Mouse (Mus musculus): ENCODE measurements around the gene Stk16. TPM values are rescaled to one million over a fixed set of nuclear protein-coding genes. Genes with fewer than 3 reads are reported as not detected.
A peak's percentile ranks its signal among the peaks of the same experiment; 100 is the strongest.

Gene Stk16
- polyA plus RNA-seq (2016; fragmentation: Nextera tagmentation; extraction: Ambion mirVana): 107 and 110 TPM in 2 replicates

DNA sequence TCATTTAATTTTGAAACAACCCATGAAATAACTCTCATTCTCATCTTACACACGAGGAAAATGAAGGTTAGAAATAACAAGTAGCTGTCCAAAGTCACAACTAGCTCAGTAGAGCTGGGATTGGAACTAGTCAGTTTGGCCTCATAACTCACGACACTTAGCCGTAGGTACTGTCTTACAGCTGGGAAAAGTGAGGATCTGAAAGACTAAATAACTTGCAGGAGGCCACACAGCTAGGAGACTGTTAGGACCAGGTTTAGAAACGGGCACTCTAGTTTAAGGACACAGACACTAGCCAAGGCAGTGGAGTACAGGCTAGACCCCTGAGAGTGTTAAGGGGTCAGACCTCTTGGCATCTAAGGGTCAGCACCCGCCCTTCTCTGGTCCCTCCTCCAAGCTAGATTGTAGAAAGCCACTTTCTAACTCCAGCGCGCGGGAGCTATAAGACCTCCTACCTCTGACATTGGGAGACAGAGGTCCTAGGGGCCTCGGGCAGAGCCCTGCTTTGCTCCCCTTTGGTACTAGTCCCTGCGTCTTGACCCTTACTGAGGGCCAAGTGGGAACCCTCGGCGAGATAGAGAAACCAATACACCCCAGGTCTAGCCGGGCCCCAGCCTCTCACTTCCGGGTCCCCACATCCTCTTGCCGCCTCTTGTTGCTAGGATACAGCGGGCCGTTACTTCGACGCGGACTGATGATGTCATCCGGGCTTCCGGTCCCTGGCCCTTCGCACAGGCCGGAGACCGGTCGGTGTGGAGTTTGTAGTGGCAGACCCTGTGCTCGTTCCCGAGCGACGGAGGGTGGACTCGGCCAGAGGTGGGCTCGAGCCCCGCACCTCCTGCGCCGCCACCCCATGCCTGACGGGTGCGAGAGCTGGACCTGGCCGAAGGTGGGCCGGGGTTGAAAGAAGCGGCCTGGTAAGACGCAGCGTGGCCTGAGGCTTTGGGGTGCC lies at the start of gene Stk16, which contains the start of gene Glb1l:
Gene Stk16, plus strand, starts transcription at position 703 of the 952 bp plus-strand sequence.
Gene Glb1l, minus strand, starts transcription at position 678 of the 952 bp plus-strand sequence.
- H3K4me1 ChIP-seq: peaks cover 70% of the 10 kb centered on the region
- peaks cover 38% of the 10 kb centered on the region for H3K36me3 ChIP-seq
- H3K9ac ChIP-seq: peak within 1 kb of the TSS; percentile 86
- no peaks in the 10 kb centered on the region for H3K9me3 ChIP-seq (replicated peaks)
- WGBS (ENCODE audit: insufficient replicate concordance): 4% methylated on average over 42 of the region's 42 CpGs
- H3K4me2 ChIP-seq: peak within 1 kb of the TSS; percentile 95
- H3K4me3 ChIP-seq: peak within 1 kb of the TSS; percentile 76
- H3K27ac ChIP-seq: peak within 1 kb of the TSS; percentile 95
- H3K27me3 ChIP-seq (replicated peaks): peaks cover 6% of the 10 kb centered on the region; the same call in 1 of the 2 replicates
- peak; percentile 88 for ATAC-seq

DNA sequence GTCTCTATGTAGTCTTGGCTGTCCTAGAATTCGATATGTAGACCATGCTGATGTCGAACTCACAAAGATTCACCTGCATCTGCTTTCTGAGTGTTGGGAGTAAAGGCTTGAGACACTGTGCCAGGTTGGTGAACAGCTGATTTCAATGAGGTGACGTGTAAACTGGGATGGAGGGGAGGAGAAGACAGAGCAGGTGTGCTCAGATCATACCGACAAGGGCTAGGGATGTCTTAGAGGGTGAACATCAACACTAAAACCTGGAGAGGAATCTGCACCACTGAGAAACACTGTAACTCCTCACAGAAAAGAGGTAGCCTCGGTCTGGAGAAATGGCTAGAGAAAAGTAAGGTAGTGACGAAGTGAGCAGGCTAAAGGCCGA lies 42.6 kb upstream of the Stk16 start:
- ATAC-seq: peak; percentile 30
- peak overlapping the region; percentile 82 for H3K4me2 ChIP-seq
- H3K36me3 ChIP-seq: peaks cover 36% of the 10 kb centered on the region
- H3K9me3 ChIP-seq (replicated peaks): no peaks in the 10 kb centered on the region
- 10% methylated on average over 7 of the region's 7 CpGs for whole genome bisulfite sequencing (ENCODE audit: insufficient replicate concordance)
- peak overlapping the region; percentile 97 for H3K27ac ChIP-seq
- H3K4me1 ChIP-seq: peaks cover 33% of the 10 kb centered on the region
- peak overlapping the region; percentile 87 for H3K9ac ChIP-seq
- H3K27me3 ChIP-seq (replicated peaks): no peaks in the 10 kb centered on the region
- peak overlapping the region; percentile 83 for H3K4me3 ChIP-seq

DNA sequence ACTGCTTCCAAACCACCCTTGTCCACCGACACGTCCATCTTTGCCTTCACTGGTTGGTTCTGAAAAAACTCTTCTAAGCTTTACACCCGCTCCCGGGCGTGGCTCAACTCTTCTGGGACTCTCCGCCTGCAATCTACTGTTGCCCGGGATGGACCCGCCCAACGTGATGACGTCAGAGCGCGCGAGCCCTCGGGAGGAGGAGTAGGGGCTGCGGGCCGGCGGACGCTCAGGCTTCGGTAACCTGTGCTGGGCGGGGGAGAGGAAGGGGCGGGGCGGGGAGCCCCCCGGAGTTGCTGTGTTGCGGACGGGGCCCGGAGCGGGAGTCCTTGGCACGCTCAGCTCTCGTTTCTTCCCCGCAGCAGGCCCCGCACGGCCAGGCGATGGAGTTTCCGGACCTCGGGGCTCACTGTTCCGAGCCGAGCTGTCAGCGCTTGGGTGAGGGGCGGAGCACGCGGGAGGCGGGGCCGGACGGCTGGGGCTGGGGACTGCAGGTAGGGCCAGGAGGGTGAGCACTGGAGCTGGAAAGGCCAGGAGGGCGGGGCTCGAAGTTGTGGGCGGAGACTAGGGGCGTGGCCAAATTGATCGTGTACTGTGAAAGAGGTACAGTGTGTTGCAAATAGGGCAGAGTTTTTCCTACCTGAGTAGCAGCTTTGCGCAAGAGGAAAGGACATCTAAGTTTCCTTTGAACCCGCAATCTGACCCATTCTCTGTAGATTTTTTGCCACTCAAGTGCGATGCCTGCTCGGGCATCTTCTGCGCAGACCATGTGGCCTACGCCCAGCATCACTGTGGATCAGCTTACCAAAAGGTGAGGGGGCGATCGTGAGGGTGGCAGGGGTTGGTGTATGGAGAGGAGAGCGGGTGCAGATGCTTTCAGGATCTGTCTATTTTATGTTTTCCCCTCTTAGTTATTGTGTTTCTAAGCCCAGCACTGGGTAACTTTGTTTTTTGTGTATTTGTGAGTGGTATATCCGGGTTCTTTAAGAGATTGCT lies 41.9 kb upstream of the Stk16 start, which contains the start of gene Zfand2b:
Gene Zfand2b, plus strand, starts transcription at position 175 of the 993 bp plus-strand sequence.
- peak within 1 kb of the TSS; percentile 82 for H3K4me2 ChIP-seq
- H3K4me1 ChIP-seq: peaks cover 33% of the 10 kb centered on the region
- no peaks in the 10 kb centered on the region for H3K27me3 ChIP-seq (replicated peaks)
- H3K9ac ChIP-seq: peak within 1 kb of the TSS; percentile 87
- H3K4me3 ChIP-seq: peak within 1 kb of the TSS; percentile 83
- peak; percentile 96 for ATAC-seq
- H3K36me3 ChIP-seq: peaks cover 43% of the 10 kb centered on the region
- WGBS (ENCODE audit: insufficient replicate concordance): 1% methylated on average over 53 of the region's 59 CpGs
- H3K27ac ChIP-seq: peak within 1 kb of the TSS; percentile 97
- H3K9me3 ChIP-seq (replicated peaks): no peaks in the 10 kb centered on the region

DNA sequence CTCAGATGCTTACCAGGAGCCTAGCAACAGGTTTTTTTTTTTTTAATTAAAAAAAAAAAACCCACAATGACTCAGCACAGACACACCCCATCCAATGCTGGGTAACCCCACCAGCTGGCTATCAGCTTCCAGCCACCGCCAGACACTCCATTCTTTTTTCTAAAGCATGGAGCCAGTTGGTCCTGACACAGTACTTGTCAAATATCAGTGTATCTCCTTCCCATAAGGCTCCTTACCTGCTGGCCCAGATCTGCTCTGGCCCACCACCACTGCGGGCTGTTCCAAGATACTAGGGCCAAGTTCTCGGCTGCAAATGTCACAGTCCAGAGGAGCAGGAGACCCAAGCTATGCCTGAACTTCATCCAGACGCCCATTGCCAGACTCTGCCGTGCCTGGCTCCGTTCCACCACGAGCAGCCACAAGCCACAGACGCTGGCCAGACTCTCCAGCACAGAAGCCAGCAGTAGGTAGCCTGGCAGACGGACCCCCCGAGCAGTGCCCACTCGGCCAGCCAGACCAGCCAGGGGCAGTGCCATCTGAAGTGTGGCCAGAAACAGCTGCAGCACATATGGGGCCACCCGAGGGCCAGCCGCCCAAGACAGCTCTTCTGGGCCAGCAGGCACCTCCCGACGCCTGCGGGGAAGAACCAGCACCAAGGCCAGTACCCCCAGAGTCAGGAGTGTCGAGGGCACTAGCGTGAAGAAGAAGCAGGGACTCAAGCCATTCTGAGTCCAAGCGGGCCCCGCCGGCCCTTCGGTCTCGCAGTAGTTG lies 31.1 kb upstream of the Stk16 start:
- Histone ChIP-seq H3K36me3 (peaks cover 81% of the 10 kb centered on the region), H3K9me3 (replicated peaks) (peaks cover 4% of the 10 kb centered on the region; the same call in 1 of the 2 replicates), H3K4me2 (peak overlapping the region; percentile 94), H3K27me3 (replicated peaks) (no peaks in the 10 kb centered on the region), H3K9ac (peak overlapping the region; percentile 96), H3K4me3 (peak overlapping the region; percentile 87), H3K4me1 (peaks cover 48% of the 10 kb centered on the region), H3K27ac (peak overlapping the region; percentile 99)
- whole genome bisulfite sequencing (ENCODE audit: insufficient replicate concordance): 3% methylated on average over 23 of the region's 23 CpGs
- ATAC-seq: peak; percentile 78

DNA sequence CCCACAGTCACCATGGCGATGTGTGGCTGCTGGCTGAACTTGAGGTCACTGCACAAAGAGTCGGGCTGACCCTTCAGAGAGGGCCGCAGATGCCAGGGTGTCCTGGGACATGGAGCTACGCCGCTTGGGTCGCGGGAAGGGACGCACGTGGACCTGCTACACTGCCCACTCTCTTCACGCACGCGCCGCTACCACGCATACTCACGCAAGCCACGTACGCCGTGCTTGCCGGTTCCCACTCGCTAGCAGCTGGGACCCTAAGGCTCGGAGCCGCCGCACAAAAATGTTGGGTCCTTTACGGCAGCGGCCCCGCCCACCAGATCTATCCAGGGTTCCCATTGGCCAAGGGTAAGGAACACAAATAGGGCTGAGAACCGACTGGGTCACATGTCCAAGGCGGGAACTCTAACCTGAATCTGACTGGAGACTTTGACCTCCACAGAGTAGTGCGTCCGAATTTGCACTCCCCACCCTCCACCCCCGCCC lies 30.5 kb upstream of the Stk16 start, which contains the start of gene Abcb6:
Gene Abcb6, minus strand, starts transcription at position 288 of the 486 bp plus-strand sequence.
- Histone ChIP-seq H3K4me1 (peaks cover 48% of the 10 kb centered on the region), H3K9ac (peak within 1 kb of the TSS; percentile 96), H3K27ac (peak within 1 kb of the TSS; percentile 99), H3K36me3 (peaks cover 81% of the 10 kb centered on the region), H3K4me3 (peak within 1 kb of the TSS; percentile 87), H3K27me3 (replicated peaks) (no peaks in the 10 kb centered on the region), H3K4me2 (peak within 1 kb of the TSS; percentile 94), H3K9me3 (replicated peaks) (peaks cover 4% of the 10 kb centered on the region; the same call in 1 of the 2 replicates)
- WGBS (ENCODE audit: insufficient replicate concordance): under 1% methylated on average over 31 of the region's 31 CpGs
- ATAC-seq: peak; percentile 90

DNA sequence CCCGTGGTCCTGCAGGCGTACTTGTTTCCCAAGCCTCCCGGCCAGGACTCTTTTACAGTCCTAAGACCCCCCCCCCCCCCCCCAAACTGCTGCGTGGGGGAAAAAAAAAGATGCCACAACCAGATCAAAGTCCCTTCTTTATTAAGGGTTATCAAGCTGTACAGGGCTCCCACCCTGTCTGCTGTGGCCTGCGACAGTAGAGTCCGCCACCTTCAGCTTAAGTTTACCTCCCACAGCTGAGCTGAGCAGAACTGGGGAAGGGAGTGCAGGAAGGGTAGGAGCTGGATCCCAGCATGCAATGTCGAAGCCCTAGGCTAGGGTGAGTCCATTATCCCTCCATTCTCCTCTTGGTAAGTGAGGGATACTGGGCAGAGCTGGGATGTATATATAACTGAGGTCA lies 29.9 kb upstream of the Stk16 start:
- Histone ChIP-seq H3K9ac (peak overlapping the region; percentile 96), H3K36me3 (peaks cover 81% of the 10 kb centered on the region), H3K4me1 (peaks cover 45% of the 10 kb centered on the region), H3K27me3 (replicated peaks) (no peaks in the 10 kb centered on the region), H3K9me3 (replicated peaks) (peaks cover 4% of the 10 kb centered on the region; the same call in 1 of the 2 replicates), H3K27ac (peak overlapping the region; percentile 99), H3K4me3 (peak overlapping the region; percentile 87), H3K4me2 (peak overlapping the region; percentile 94)
- WGBS (ENCODE audit: insufficient replicate concordance): 38% methylated on average over 7 of the region's 7 CpGs
- no peak for ATAC-seq

DNA sequence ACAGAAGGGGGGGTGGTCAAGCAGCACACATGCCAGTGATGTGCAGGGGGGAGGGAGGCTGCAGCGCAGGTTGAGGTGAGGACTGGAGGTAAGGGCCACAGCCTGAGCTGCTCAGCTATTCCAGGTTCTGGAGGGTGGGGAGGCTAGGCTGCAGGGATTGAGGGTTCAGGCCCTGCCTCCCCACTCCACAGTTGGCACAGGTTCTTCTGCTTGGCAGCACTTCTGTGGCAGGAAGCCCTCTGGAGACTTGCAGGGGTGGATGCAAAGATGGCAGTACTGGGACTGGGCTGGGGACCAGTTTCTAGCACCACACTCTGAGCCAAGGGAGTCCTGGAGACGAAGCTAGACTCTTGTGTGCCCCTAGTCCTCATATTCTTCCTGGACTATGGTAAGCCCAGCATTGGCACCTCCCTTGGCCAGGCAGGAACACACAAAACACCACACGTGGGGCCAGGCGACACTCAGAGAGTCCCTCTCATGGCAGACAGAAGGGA lies 29.2 kb upstream of the Stk16 start:
- H3K4me2 ChIP-seq: peak overlapping the region; percentile 94; the same call in 1 of the 2 replicates
- H3K9ac ChIP-seq: peak overlapping the region; percentile 96; the same call in 1 of the 2 replicates
- 76% methylated on average over 4 of the region's 4 CpGs for WGBS (ENCODE audit: insufficient replicate concordance)
- peaks cover 81% of the 10 kb centered on the region for H3K36me3 ChIP-seq
- no peak overlapping the region for H3K4me3 ChIP-seq
- ATAC-seq: no peak
- no peaks in the 10 kb centered on the region for H3K27me3 ChIP-seq (replicated peaks)
- peak overlapping the region; percentile 99 for H3K27ac ChIP-seq
- H3K4me1 ChIP-seq: peaks cover 45% of the 10 kb centered on the region
- H3K9me3 ChIP-seq (replicated peaks): peaks cover 4% of the 10 kb centered on the region; the same call in 1 of the 2 replicates

DNA sequence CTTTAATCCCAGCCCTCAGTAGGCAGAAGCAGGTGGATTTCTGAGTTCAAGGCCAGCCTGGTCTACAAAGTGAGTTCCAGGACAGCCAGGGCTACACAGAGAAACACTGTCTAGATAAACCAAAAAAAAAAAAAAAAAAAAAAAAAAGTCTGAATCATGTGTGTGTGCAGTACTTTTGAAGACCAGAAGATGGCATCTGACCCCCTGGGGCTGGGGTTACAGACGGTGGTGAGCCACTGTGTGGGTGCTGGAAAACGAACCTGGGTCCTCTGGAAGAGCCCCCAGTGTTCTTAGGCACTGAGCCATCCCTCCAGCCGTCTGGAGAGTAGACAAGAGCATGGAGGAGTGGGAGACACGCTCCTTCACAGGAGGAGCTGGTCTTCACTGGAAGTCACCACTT lies 28.5 kb upstream of the Stk16 start:
- no peak for ATAC-seq
- H3K9ac ChIP-seq: no peak overlapping the region
- no peak overlapping the region for H3K4me3 ChIP-seq
- no peaks in the 10 kb centered on the region for H3K27me3 ChIP-seq (replicated peaks)
- 75% methylated on average over 4 of the region's 4 CpGs for WGBS (ENCODE audit: insufficient replicate concordance)
- peaks cover 41% of the 10 kb centered on the region for H3K4me1 ChIP-seq
- peaks cover 81% of the 10 kb centered on the region for H3K36me3 ChIP-seq
- no peak overlapping the region for H3K4me2 ChIP-seq
- H3K27ac ChIP-seq: no peak overlapping the region
- peaks cover 4% of the 10 kb centered on the region; the same call in 1 of the 2 replicates for H3K9me3 ChIP-seq (replicated peaks)

DNA sequence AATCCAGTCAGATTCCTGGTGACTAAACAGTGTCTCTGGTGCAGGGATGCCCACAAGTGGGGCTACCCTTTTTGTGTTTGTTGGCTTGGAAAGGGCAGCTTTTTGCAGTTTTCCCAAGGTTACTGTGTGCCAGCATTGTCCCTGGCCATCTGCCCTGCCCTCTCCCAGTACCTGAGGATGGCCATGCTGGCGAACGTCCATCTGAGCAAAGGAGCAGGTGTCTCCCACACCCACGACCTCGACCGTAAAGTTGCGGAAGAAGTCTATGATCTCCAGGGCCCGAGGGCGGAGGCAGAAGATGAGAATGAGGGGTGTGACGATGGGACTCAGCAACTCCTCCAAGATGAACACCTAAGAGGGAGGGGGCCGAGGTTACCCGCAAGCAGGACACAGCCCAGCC lies 25.1 kb upstream of the Stk16 start:
- Histone ChIP-seq H3K36me3 (peaks cover 88% of the 10 kb centered on the region), H3K9me3 (replicated peaks) (peaks cover 4% of the 10 kb centered on the region; the same call in 1 of the 2 replicates), H3K9ac (no peak overlapping the region), H3K27ac (no peak overlapping the region), H3K4me3 (no peak overlapping the region), H3K4me1 (peaks cover 41% of the 10 kb centered on the region), H3K27me3 (replicated peaks) (no peaks in the 10 kb centered on the region), H3K4me2 (no peak overlapping the region)
- WGBS (ENCODE audit: insufficient replicate concordance): 89% methylated on average over 11 of the region's 11 CpGs
- ATAC-seq: no peak

DNA sequence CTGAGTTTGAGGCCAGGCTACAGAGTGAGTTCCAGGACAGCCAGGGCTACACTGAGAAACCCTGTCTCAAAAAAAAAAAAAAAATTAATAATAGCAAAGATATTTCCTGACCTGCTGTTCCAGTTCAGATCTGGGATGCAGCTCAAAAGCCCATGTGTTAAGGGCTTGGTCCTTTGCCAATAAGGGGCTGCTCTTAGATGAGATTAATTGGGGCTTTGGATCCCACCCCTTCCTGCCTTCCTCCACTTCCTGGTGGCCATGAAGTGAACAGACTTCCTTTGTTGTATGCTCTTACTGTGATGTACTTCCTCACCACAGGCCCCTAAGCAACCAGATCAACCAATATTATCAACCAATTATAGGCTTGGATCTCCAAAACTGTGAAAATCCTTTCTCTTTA lies 23.5 kb upstream of the Stk16 start:
- Histone ChIP-seq H3K4me3 (no peak overlapping the region), H3K9me3 (replicated peaks) (peaks cover 4% of the 10 kb centered on the region; the same call in 1 of the 2 replicates), H3K27ac (no peak overlapping the region), H3K27me3 (replicated peaks) (no peaks in the 10 kb centered on the region), H3K9ac (no peak overlapping the region), H3K36me3 (peaks cover 75% of the 10 kb centered on the region), H3K4me2 (no peak overlapping the region), H3K4me1 (peaks cover 37% of the 10 kb centered on the region)
- no peak for ATAC-seq
